8 mouse cellular contexts compared by ENCODE assay signal in the genomic region with DNA sequence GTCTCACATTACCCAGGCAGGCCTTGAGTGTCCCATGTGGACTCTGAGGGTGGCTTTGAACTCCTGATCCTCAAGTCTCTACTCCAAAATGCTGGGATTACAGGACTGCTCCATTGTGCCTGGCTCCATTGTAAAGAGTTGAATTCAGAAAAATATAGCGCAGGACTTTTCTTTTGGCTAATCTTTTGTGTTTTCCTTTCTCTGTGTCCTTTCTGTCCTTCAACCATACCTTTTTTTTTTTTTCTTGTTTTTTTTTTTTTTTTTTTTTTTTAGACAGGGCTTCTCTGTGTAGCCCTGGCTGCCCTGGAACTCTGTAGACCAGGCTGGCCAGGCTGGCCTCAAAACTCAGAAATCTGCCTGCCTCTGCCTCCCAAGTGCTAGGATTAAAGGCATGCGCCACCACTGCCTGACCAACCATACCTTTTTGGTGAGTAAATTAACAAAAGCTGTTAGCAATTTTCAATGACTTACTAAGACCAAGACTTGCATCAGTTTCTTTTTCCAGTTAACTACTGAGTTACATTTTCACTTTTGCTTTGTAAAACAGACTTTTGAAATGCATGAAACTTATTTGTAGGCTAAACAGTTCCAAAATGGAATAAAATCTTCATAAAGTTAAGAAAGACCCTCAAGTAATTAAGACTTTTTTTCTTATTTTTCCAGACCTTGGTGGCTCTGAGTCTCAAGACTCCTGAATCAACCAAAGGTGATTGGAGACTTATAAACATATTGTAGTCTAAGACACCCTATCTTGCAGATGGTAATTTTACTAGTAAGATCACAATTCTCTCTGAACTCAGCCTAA. TPM values are rescaled to one million over a fixed set of nuclear protein-coding genes. Genes with fewer than 3 reads are reported as not detected.
DNase-seq lines count a peak whose midpoint lies in the region; ATAC-seq and TF ChIP-seq lines count a peak whose summit lies in the region.

No protein-coding gene starts in this region.

- WGBS in forebrain, embryonic 10.5 days = 92% methylated on average over 2 of the region's 2 CpGs
- WGBS in forebrain, embryonic 16.5 days = 96% methylated on average over 2 of the region's 2 CpGs
- WGBS in stomach, embryonic 14.5 days = 99% methylated on average over 2 of the region's 2 CpGs
- 86% methylated on average over 2 of the region's 2 CpGs for WGBS in stomach, postnatal 0 days
- 94% methylated on average over 2 of the region's 2 CpGs for WGBS in limb, embryonic 13.5 days
- WGBS in stomach, embryonic 15.5 days = 89% methylated on average over 2 of the region's 2 CpGs

- no peaks in the 10 kb centered on the region for H3K9me3 ChIP-seq in forebrain, embryonic 10.5 days
- H3K9me3 ChIP-seq in forebrain, embryonic 16.5 days (ENCODE audit: control insufficient read depth, low read length) = no peaks in the 10 kb centered on the region
- no peaks in the 10 kb centered on the region for H3K9me3 ChIP-seq in stomach, embryonic 14.5 days (ENCODE audit: control insufficient read depth, low read depth, low read length)
- H3K9me3 ChIP-seq in stomach, postnatal 0 days (ENCODE audit: control insufficient read depth, low read length) = no peaks in the 10 kb centered on the region
- H3K9me3 ChIP-seq in limb, embryonic 13.5 days = no peaks in the 10 kb centered on the region
- no peaks in the 10 kb centered on the region for H3K9me3 ChIP-seq in stomach, embryonic 15.5 days

- TF ChIP-seq EP300 in stomach, postnatal 0 days (optimal IDR thresholded peaks at IDR 0.05) = no peak

- no peak overlapping the region; the same call in 1 of the 2 replicates for H3K4me2 ChIP-seq in forebrain, embryonic 16.5 days (ENCODE audit: low read length)
- peak overlapping the region; percentile 63 for H3K4me2 ChIP-seq in stomach, embryonic 14.5 days (replicated peaks; ENCODE audit: low read depth, low read length)
- no peak overlapping the region for H3K4me2 ChIP-seq in stomach, postnatal 0 days (replicated peaks; ENCODE audit: low read depth)
- peak overlapping the region; percentile 70 for H3K4me2 ChIP-seq in limb, embryonic 13.5 days (replicated peaks)
- H3K4me2 ChIP-seq in stomach, embryonic 15.5 days = peak overlapping the region; percentile 66; the same call in 1 of the 2 replicates

- H3K4me1 ChIP-seq in forebrain, embryonic 10.5 days = peaks cover 19% of the 10 kb centered on the region
- peaks cover 13% of the 10 kb centered on the region for H3K4me1 ChIP-seq in forebrain, embryonic 16.5 days (replicated peaks; ENCODE audit: control insufficient read depth, insufficient read depth, low read length)
- peaks cover 10% of the 10 kb centered on the region for H3K4me1 ChIP-seq in stomach, embryonic 14.5 days (ENCODE audit: control insufficient read depth, insufficient read depth, low read length)
- H3K4me1 ChIP-seq in stomach, postnatal 0 days (replicated peaks; ENCODE audit: control insufficient read depth, insufficient read depth) = no peaks in the 10 kb centered on the region
- H3K4me1 ChIP-seq in limb, embryonic 13.5 days = peaks cover 12% of the 10 kb centered on the region
- no peaks in the 10 kb centered on the region for H3K4me1 ChIP-seq in stomach, embryonic 15.5 days

- H3K27me3 ChIP-seq in forebrain, embryonic 10.5 days (ENCODE audit: poor library complexity, severe bottlenecking) = no peaks in the 10 kb centered on the region
- no peaks in the 10 kb centered on the region for H3K27me3 ChIP-seq in forebrain, embryonic 16.5 days (replicated peaks; ENCODE audit: control insufficient read depth, insufficient read depth, low read length)
- no peaks in the 10 kb centered on the region for H3K27me3 ChIP-seq in stomach, embryonic 14.5 days (ENCODE audit: control insufficient read depth, insufficient read depth, low read length)
- H3K27me3 ChIP-seq in stomach, postnatal 0 days (ENCODE audit: control insufficient read depth, insufficient read depth, low read length) = no peaks in the 10 kb centered on the region
- no peaks in the 10 kb centered on the region for H3K27me3 ChIP-seq in limb, embryonic 13.5 days
- H3K27me3 ChIP-seq in stomach, embryonic 15.5 days (replicated peaks) = no peaks in the 10 kb centered on the region

- no peaks in the 10 kb centered on the region for H3K36me3 ChIP-seq in forebrain, embryonic 10.5 days (replicated peaks)
- no peaks in the 10 kb centered on the region for H3K36me3 ChIP-seq in forebrain, embryonic 16.5 days (ENCODE audit: control insufficient read depth, insufficient read depth)
- no peaks in the 10 kb centered on the region for H3K36me3 ChIP-seq in stomach, embryonic 14.5 days (ENCODE audit: control insufficient read depth, insufficient read depth, low read length)
- H3K36me3 ChIP-seq in stomach, postnatal 0 days (ENCODE audit: control insufficient read depth, insufficient read depth, low read length) = no peaks in the 10 kb centered on the region
- H3K36me3 ChIP-seq in limb, embryonic 13.5 days = no peaks in the 10 kb centered on the region
- H3K36me3 ChIP-seq in stomach, embryonic 15.5 days = no peaks in the 10 kb centered on the region

- peak overlapping the region; percentile 99 for H3K27ac ChIP-seq in forebrain, embryonic 10.5 days
- H3K27ac ChIP-seq in forebrain, embryonic 16.5 days (ENCODE audit: low read length) = no peak overlapping the region
- no peak overlapping the region for H3K27ac ChIP-seq in stomach, embryonic 14.5 days (ENCODE audit: low read length)
- H3K27ac ChIP-seq in stomach, postnatal 0 days (replicated peaks) = no peak overlapping the region
- no peak overlapping the region for H3K27ac ChIP-seq in limb, embryonic 13.5 days
- H3K27ac ChIP-seq in stomach, embryonic 15.5 days = 0 out of 2 replicates have a peak overlapping the region, but pooled peaks have one; percentile 94

- no peak for TF ChIP-seq CTCF in stomach, postnatal 0 days (IDR thresholded peaks at IDR 0.05; ENCODE audit: low read depth)

- no peak for DNase-seq in forebrain, embryonic 10.5 days (ENCODE audit: extremely low spot score, low spot score)
- no peak for DNase-seq in stomach, postnatal 0 days (ENCODE audit: low spot score)
- no peak for DNase-seq in layer of hippocampus, adult 8-10 months (ENCODE audit: low spot score in 2 of 2)
- no peak for DNase-seq in ovary, postnatal 36 days (ENCODE audit: low spot score)

- ATAC-seq in forebrain, embryonic 16.5 days = no peak
- ATAC-seq in stomach, embryonic 14.5 days (ENCODE audit: insufficient number of reproducible peaks, insufficient read depth, low FRiP score, low read depth) = no peak
- no peak for ATAC-seq in stomach, postnatal 0 days (ENCODE audit: low FRiP score, low TSS enrichment)
- ATAC-seq in limb, embryonic 13.5 days (ENCODE audit: low FRiP score, low read depth) = no peak
- ATAC-seq in stomach, embryonic 15.5 days (ENCODE audit: insufficient read depth, low FRiP score, low read depth) = no peak

- H3K4me3 ChIP-seq in forebrain, embryonic 10.5 days = peak overlapping the region; percentile 72
- no peak overlapping the region for H3K4me3 ChIP-seq in forebrain, embryonic 16.5 days (replicated peaks; ENCODE audit: low read length)
- peak overlapping the region; percentile 89; the same call in 1 of the 2 replicates for H3K4me3 ChIP-seq in stomach, embryonic 14.5 days (ENCODE audit: low read depth, low read length)
- no peak overlapping the region for H3K4me3 ChIP-seq in stomach, postnatal 0 days (ENCODE audit: low read depth, low read length)
- peak overlapping the region; percentile 88; the same call in 1 of the 2 replicates for H3K4me3 ChIP-seq in limb, embryonic 13.5 days
- H3K4me3 ChIP-seq in stomach, embryonic 15.5 days (replicated peaks) = no peak overlapping the region

- H3K9ac ChIP-seq in forebrain, embryonic 16.5 days (replicated peaks; ENCODE audit: low read depth, low read length) = no peak overlapping the region
- no peak overlapping the region for H3K9ac ChIP-seq in stomach, embryonic 14.5 days (replicated peaks; ENCODE audit: low read depth, low read length)
- H3K9ac ChIP-seq in stomach, postnatal 0 days (ENCODE audit: low read length) = no peak overlapping the region
- no peak overlapping the region for H3K9ac ChIP-seq in limb, embryonic 13.5 days
- H3K9ac ChIP-seq in stomach, embryonic 15.5 days = no peak overlapping the region

RNA-seq across cellular contexts. Expression of gene Vps54, which starts 1.4 kb away (rescaled TPM):
- 11.2 and 12.3 TPM in 2 replicates for polyA plus RNA-seq in forebrain, embryonic 10.5 days (2016; fragmentation: Nextera tagmentation; extraction: Ambion mirVana)
- polyA plus RNA-seq in forebrain, embryonic 16.5 days (2015; fragmentation: Nextera tagmentation; extraction: Ambion mirVana) = 9.8 and 11.1 TPM in 2 replicates
- 17.0 and 17.1 TPM in 2 replicates for polyA plus RNA-seq in stomach, embryonic 14.5 days (2014; fragmentation: Nextera tagmentation; extraction: Ambion mirVana)
- 6.7 and 8.2 TPM in 2 replicates for polyA plus RNA-seq in stomach, postnatal 0 days (2015; fragmentation: Nextera tagmentation; extraction: Ambion mirVana)
- 13.1 and 14.0 TPM in 2 replicates for polyA plus RNA-seq in limb, embryonic 13.5 days (2015; fragmentation: Nextera tagmentation; extraction: Ambion mirVana)
- 11.2 and 14.1 TPM in 2 replicates for polyA plus RNA-seq in stomach, embryonic 15.5 days (2015; fragmentation: Nextera tagmentation; extraction: Ambion mirVana)
- total RNA-seq in layer of hippocampus, adult 8-10 months (2022) = 10 to 100 TPM; 26.6 to 32.0 (median 28.0) TPM

Comparison
In these comparisons a context has a peak if more than half of its experiments do, and no peak if none do; other contexts are left out.
1. H3K27ac ChIP-seq: peak in forebrain, embryonic 10.5 days (single experiment) and stomach, embryonic 15.5 days (single experiment); none in forebrain, embryonic 16.5 days (single experiment), stomach, embryonic 14.5 days (single experiment), stomach, postnatal 0 days (single experiment) and limb, embryonic 13.5 days (single experiment).
2. H3K4me3 ChIP-seq: peak in forebrain, embryonic 10.5 days (single experiment), stomach, embryonic 14.5 days (single experiment) and limb, embryonic 13.5 days (single experiment); none in forebrain, embryonic 16.5 days (single experiment), stomach, postnatal 0 days (single experiment) and stomach, embryonic 15.5 days (single experiment).
3. H3K4me2 ChIP-seq: peak in stomach, embryonic 14.5 days (single experiment), limb, embryonic 13.5 days (single experiment) and stomach, embryonic 15.5 days (single experiment); none in forebrain, embryonic 16.5 days (single experiment) and stomach, postnatal 0 days (single experiment).